Mouse (Mus musculus): ENCODE measurements around the gene Hes3. TPM values are rescaled to one million over a fixed set of nuclear protein-coding genes. Genes with fewer than 3 reads are reported as not detected.

The Hes3 gene
- polyA plus RNA-seq, 1 experiment from 2014 or later = 0.36 TPM

- H3K4me1 ChIP-seq (ENCODE audit: control insufficient read depth, insufficient read depth, low read length) = peaks cover 10% of the 10 kb centered on the region
- no peak overlapping the region for H3K27ac ChIP-seq (ENCODE audit: low read depth, low read length)
- 2% methylated on average over 11 of the region's 11 CpGs for WGBS
- peaks cover 23% of the 10 kb centered on the region for H3K36me3 ChIP-seq (ENCODE audit: control insufficient read depth, insufficient read depth, low read length)
- peak overlapping the region; percentile 58 for H3K4me2 ChIP-seq (ENCODE audit: low read depth, low read length)
- no peak for ATAC-seq (ENCODE audit: low read depth)
- H3K4me3 ChIP-seq (ENCODE audit: low read depth, low read length) = peak overlapping the region; percentile 72
- peak overlapping the region; percentile 60 for H3K9ac ChIP-seq (replicated peaks; ENCODE audit: low read depth, low read length)
- H3K27me3 ChIP-seq (ENCODE audit: control insufficient read depth, insufficient read depth, low read length) = no peaks in the 10 kb centered on the region; the same call in 1 of the 2 replicates
- no peaks in the 10 kb centered on the region for H3K9me3 ChIP-seq (ENCODE audit: control insufficient read depth, low read length)
Measured at GRCm38 (mm10) chr4:152326543-152326942, 35.1 kb upstream of the Hes3 start.

- Histone ChIP-seq H3K9me3 (ENCODE audit: control insufficient read depth, low read length) (no peaks in the 10 kb centered on the region), H3K4me2 (ENCODE audit: low read depth, low read length) (peak within 1 kb of the TSS; percentile 58), H3K4me1 (ENCODE audit: control insufficient read depth, insufficient read depth, low read length) (peaks cover 10% of the 10 kb centered on the region), H3K9ac (replicated peaks; ENCODE audit: low read depth, low read length) (peak within 1 kb of the TSS; percentile 60), H3K27me3 (ENCODE audit: control insufficient read depth, insufficient read depth, low read length) (no peaks in the 10 kb centered on the region; the same call in 1 of the 2 replicates), H3K36me3 (ENCODE audit: control insufficient read depth, insufficient read depth, low read length) (peaks cover 16% of the 10 kb centered on the region), H3K4me3 (ENCODE audit: low read depth, low read length) (peak within 1 kb of the TSS; percentile 72), H3K27ac (ENCODE audit: low read depth, low read length) (peak within 1 kb of the TSS; percentile 67)
- ATAC-seq (ENCODE audit: low read depth) = peak; percentile 96
- under 1% methylated on average over 66 of the region's 70 CpGs for WGBS
Measured at GRCm38 (mm10) chr4:152325574-152326411, 34.3 kb upstream of the Hes3 start, which contains the start of gene Rpl22. Gene Rpl22, plus strand, starts transcription at chr4:152325742.

GRCm38 (mm10) chr4:152324641-152325562, 33.4 kb upstream of the Hes3 start:
- Histone ChIP-seq H3K4me1 (ENCODE audit: control insufficient read depth, insufficient read depth, low read length) (peaks cover 10% of the 10 kb centered on the region), H3K4me2 (ENCODE audit: low read depth, low read length) (peak overlapping the region; percentile 32; the same call in 1 of the 2 replicates), H3K9me3 (ENCODE audit: control insufficient read depth, low read length) (no peaks in the 10 kb centered on the region), H3K4me3 (ENCODE audit: low read depth, low read length) (peak overlapping the region; percentile 72), H3K27ac (ENCODE audit: low read depth, low read length) (no peak overlapping the region), H3K27me3 (ENCODE audit: control insufficient read depth, insufficient read depth, low read length) (no peaks in the 10 kb centered on the region; the same call in 1 of the 2 replicates), H3K9ac (replicated peaks; ENCODE audit: low read depth, low read length) (no peak overlapping the region), H3K36me3 (ENCODE audit: control insufficient read depth, insufficient read depth, low read length) (peaks cover 11% of the 10 kb centered on the region)
- peak; percentile 9; the same call in 1 of the 2 replicates for ATAC-seq (ENCODE audit: low read depth)
- 59% methylated on average over 16 of the region's 16 CpGs for WGBS

GRCm38 (mm10) chr4:152321464-152321863, 30.0 kb upstream of the Hes3 start:
- peaks cover 8% of the 10 kb centered on the region for H3K27me3 ChIP-seq (ENCODE audit: control insufficient read depth, insufficient read depth, low read length)

GRCm38 (mm10) chr4:152318517-152319234, 27.2 kb upstream of the Hes3 start, which contains the start of gene Rnf207:
Gene Rnf207, minus strand, starts transcription at chr4:152318993.
- no peak within 1 kb of the TSS for H3K27ac ChIP-seq (ENCODE audit: low read depth, low read length)
- no peaks in the 10 kb centered on the region for H3K36me3 ChIP-seq (ENCODE audit: control insufficient read depth, insufficient read depth, low read length)
- peaks cover 33% of the 10 kb centered on the region for H3K27me3 ChIP-seq (ENCODE audit: control insufficient read depth, insufficient read depth, low read length)
- ATAC-seq (ENCODE audit: low read depth) = no peak
- H3K4me2 ChIP-seq (ENCODE audit: low read depth, low read length) = no peak within 1 kb of the TSS
- H3K4me1 ChIP-seq (ENCODE audit: control insufficient read depth, insufficient read depth, low read length) = peaks cover 5% of the 10 kb centered on the region; the same call in 1 of the 2 replicates
- WGBS = 4% methylated on average over 26 of the region's 26 CpGs
- H3K4me3 ChIP-seq (ENCODE audit: low read depth, low read length) = no peak within 1 kb of the TSS
- H3K9ac ChIP-seq (replicated peaks; ENCODE audit: low read depth, low read length) = no peak within 1 kb of the TSS
- no peaks in the 10 kb centered on the region for H3K9me3 ChIP-seq (ENCODE audit: control insufficient read depth, low read length)

More at GRCm38 (mm10) chr4:152321464-152321863, 30.0 kb upstream of the Hes3 start:
- no peak overlapping the region for H3K4me3 ChIP-seq (ENCODE audit: low read depth, low read length)
- no peak for ATAC-seq (ENCODE audit: low read depth)
- 56% methylated on average over 5 of the region's 5 CpGs for WGBS
- no peak overlapping the region for H3K27ac ChIP-seq (ENCODE audit: low read depth, low read length)
- peaks cover 2% of the 10 kb centered on the region for H3K4me1 ChIP-seq (ENCODE audit: control insufficient read depth, insufficient read depth, low read length)
- no peaks in the 10 kb centered on the region for H3K9me3 ChIP-seq (ENCODE audit: control insufficient read depth, low read length)
- H3K4me2 ChIP-seq (ENCODE audit: low read depth, low read length) = no peak overlapping the region
- no peak overlapping the region for H3K9ac ChIP-seq (replicated peaks; ENCODE audit: low read depth, low read length)
- no peaks in the 10 kb centered on the region for H3K36me3 ChIP-seq (ENCODE audit: control insufficient read depth, insufficient read depth, low read length)

GRCm38 (mm10) chr4:152317631-152318033, 26.2 kb upstream of the Hes3 start:
- H3K9ac ChIP-seq (replicated peaks; ENCODE audit: low read depth, low read length) = no peak overlapping the region
- H3K9me3 ChIP-seq (ENCODE audit: control insufficient read depth, low read length) = no peaks in the 10 kb centered on the region
- no peak for ATAC-seq (ENCODE audit: low read depth)
- H3K4me2 ChIP-seq (ENCODE audit: low read depth, low read length) = no peak overlapping the region
- H3K4me1 ChIP-seq (ENCODE audit: control insufficient read depth, insufficient read depth, low read length) = peaks cover 9% of the 10 kb centered on the region; the same call in 1 of the 2 replicates
- 80% methylated on average over 6 of the region's 6 CpGs for WGBS
- no peak overlapping the region for H3K4me3 ChIP-seq (ENCODE audit: low read depth, low read length)
- no peak overlapping the region for H3K27ac ChIP-seq (ENCODE audit: low read depth, low read length)
- no peaks in the 10 kb centered on the region for H3K36me3 ChIP-seq (ENCODE audit: control insufficient read depth, insufficient read depth, low read length)
- peaks cover 42% of the 10 kb centered on the region for H3K27me3 ChIP-seq (ENCODE audit: control insufficient read depth, insufficient read depth, low read length)

- Histone ChIP-seq H3K27ac (ENCODE audit: low read depth, low read length) (no peak overlapping the region), H3K4me3 (ENCODE audit: low read depth, low read length) (peak overlapping the region; percentile 28), H3K9ac (replicated peaks; ENCODE audit: low read depth, low read length) (0 out of 2 replicates have a peak overlapping the region, but pooled peaks have one; percentile 16), H3K4me1 (ENCODE audit: control insufficient read depth, insufficient read depth, low read length) (peaks cover 9% of the 10 kb centered on the region; the same call in 1 of the 2 replicates), H3K27me3 (ENCODE audit: control insufficient read depth, insufficient read depth, low read length) (peaks cover 61% of the 10 kb centered on the region), H3K36me3 (ENCODE audit: control insufficient read depth, insufficient read depth, low read length) (no peaks in the 10 kb centered on the region), H3K4me2 (ENCODE audit: low read depth, low read length) (peak overlapping the region; percentile 42), H3K9me3 (ENCODE audit: control insufficient read depth, low read length) (no peaks in the 10 kb centered on the region)
- ATAC-seq (ENCODE audit: low read depth) = no peak
- under 1% methylated on average over 43 of the region's 43 CpGs for WGBS
Measured at GRCm38 (mm10) chr4:152315498-152316213, 24.2 kb upstream of the Hes3 start.

- Histone ChIP-seq H3K9me3 (ENCODE audit: control insufficient read depth, low read length) (no peaks in the 10 kb centered on the region), H3K27me3 (ENCODE audit: control insufficient read depth, insufficient read depth, low read length) (peaks cover 66% of the 10 kb centered on the region), H3K36me3 (ENCODE audit: control insufficient read depth, insufficient read depth, low read length) (peaks cover 3% of the 10 kb centered on the region; the same call in 1 of the 2 replicates), H3K4me2 (ENCODE audit: low read depth, low read length) (peak overlapping the region; percentile 53), H3K27ac (ENCODE audit: low read depth, low read length) (no peak overlapping the region), H3K4me1 (ENCODE audit: control insufficient read depth, insufficient read depth, low read length) (peaks cover 9% of the 10 kb centered on the region; the same call in 1 of the 2 replicates), H3K9ac (replicated peaks; ENCODE audit: low read depth, low read length) (no peak overlapping the region), H3K4me3 (ENCODE audit: low read depth, low read length) (peak overlapping the region; percentile 29)
- no peak for ATAC-seq (ENCODE audit: low read depth)
Measured at GRCm38 (mm10) chr4:152313934-152314333, 22.5 kb upstream of the Hes3 start.

Data from neural tube, embryonic 14.5 days (tissue).